Comparison of ENCODE assay signal across 25 mouse cellular contexts in the genomic region with DNA sequence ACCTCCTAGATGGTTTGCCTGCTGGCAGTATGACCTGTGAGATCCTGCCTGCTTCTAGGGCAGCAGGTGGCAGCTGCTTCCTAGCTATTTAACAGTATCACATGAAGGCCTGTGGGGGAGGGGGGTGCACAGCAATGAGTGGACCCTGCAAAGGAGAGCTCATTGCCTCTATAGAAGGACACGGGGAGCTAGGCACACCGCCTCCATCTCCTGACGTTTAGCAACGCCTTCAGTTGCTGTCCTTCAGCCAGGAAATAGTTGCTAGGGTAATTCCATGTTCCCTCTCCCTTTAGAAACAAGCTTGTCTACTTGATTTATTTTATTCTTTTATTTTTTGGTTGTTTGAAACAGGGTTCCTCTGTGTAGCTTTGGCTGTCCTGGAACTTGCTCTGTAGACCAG. TPM values are rescaled to one million over a fixed set of nuclear protein-coding genes. Genes with fewer than 3 reads are reported as not detected.
DNase-seq lines count a peak whose midpoint lies in the region.
"Had no signal": no experiment of that assay in that cellular context is flagged by ENCODE, and none has a peak within 500 bp of the region (broad histone marks: within the 10 kb centered on the region; RNA-seq: fewer than 3 reads in every experiment).

No protein-coding gene starts in this region.

- DNase-seq in layer of hippocampus, adult 11-12 months (ENCODE audit: low spot score): peak; percentile 36
- no peak for DNase-seq in layer of hippocampus, postnatal 25 days (ENCODE audit: extremely low spot score in 1 of 2, low spot score in 1 of 2)
- DNase-seq in right cerebral cortex, adult 18-20 months: peak; percentile 40
- no peak for DNase-seq in right cerebral cortex, postnatal 4 days
- DNase-seq in right cerebral cortex, postnatal 10 days (ENCODE audit: low spot score in 2 of 2): peak; percentile 42 to 59
- DNase-seq in urinary bladder, postnatal 36 days (ENCODE audit: low spot score in 2 of 2): no peak
- DNase-seq in cerebellum, adult 18-20 months: no peak
- DNase-seq: adrenal gland, adult 2 months; B cell, adult 2 months; cerebellum, adult 11-12 months; cerebellum, postnatal 10 days; forebrain, postnatal 0 days; gastrocnemius, postnatal 14 days; kidney, adult 2 months; kidney, postnatal 14 days; lung, embryonic 14.5 days; lung, postnatal 14 days; midbrain, embryonic 14.5 days had no signal

RNA-seq across cellular contexts. Expression of a gene that starts 35.4 kb away (rescaled TPM):
- total RNA-seq in layer of hippocampus, postnatal 25 days (2021): not detected
- total RNA-seq: adrenal gland, adult 2 months; common myeloid progenitor, adult 5-6 weeks; forebrain, postnatal 0 days; gastrocnemius, postnatal 14 days; granulocyte monocyte progenitor cell, adult 5-6 weeks; heart, postnatal 25 days; hindbrain, postnatal 0 days; layer of hippocampus, adult 8-10 months; liver, adult 2 months; monocyte, adult 5-6 weeks had no signal

RNA-seq across cellular contexts. Expression of a gene that starts 45.0 kb away (rescaled TPM):
- 10 to 100 TPM; 66.8 to 72.4 TPM for total RNA-seq in layer of hippocampus, postnatal 25 days (2021)

RNA-seq across cellular contexts. Expression of a gene that starts 49.9 kb away (rescaled TPM):
- 1 to 10 TPM; 1.5 to 1.6 TPM for total RNA-seq in layer of hippocampus, postnatal 25 days (2021)
- total RNA-seq: common myeloid progenitor, adult 5-6 weeks; granulocyte monocyte progenitor cell, adult 5-6 weeks; liver, adult 2 months; monocyte, adult 5-6 weeks had no signal

Comparison
In these comparisons a context has a peak if more than half of its experiments do, and no peak if none do; other contexts are left out.
1. DNase-seq: peak in layer of hippocampus, adult 11-12 months (single experiment), right cerebral cortex, adult 18-20 months (single experiment) and right cerebral cortex, postnatal 10 days (2 of 2); none in layer of hippocampus, postnatal 25 days (0 of 2), right cerebral cortex, postnatal 4 days (single experiment), urinary bladder, postnatal 36 days (0 of 2) and cerebellum, adult 18-20 months (0 of 2).